Mouse (Mus musculus): ENCODE data around the gene Dnm1. TPM values are rescaled to one million over a fixed set of nuclear protein-coding genes. Genes with fewer than 3 reads are reported as not detected.

Gene Dnm1
- polyA plus RNA-seq, 1 experiment from 2014 or later, result 2.4 TPM

- Histone ChIP-seq H3K4me2 (peak overlapping the region; percentile 93), H3K4me3 (peak overlapping the region; percentile 69), H3K9ac (peak overlapping the region; percentile 72), H3K9me3 (replicated peaks) (no peaks in the 10 kb centered on the region), H3K27me3 (replicated peaks) (0 out of 2 replicates have a peak, but pooled peaks cover 4% of the 10 kb centered on the region), H3K4me1 (peaks cover 31% of the 10 kb centered on the region), H3K27ac (peak overlapping the region; percentile 81), H3K36me3 (peaks cover 16% of the 10 kb centered on the region)
- WGBS (ENCODE audit: insufficient replicate concordance), result 5% methylated on average over 14 of the region's 14 CpGs
- ATAC-seq, result no peak
These were observed 7.6 kb upstream of the Dnm1 start for GRCm38 (mm10) chr2:32360741-32361140.

- H3K4me1 ChIP-seq, result peaks cover 27% of the 10 kb centered on the region
- H3K9me3 ChIP-seq (replicated peaks), result no peaks in the 10 kb centered on the region
- 53% methylated on average over 10 of the region's 10 CpGs for WGBS (ENCODE audit: insufficient replicate concordance)
- ATAC-seq, result no peak
- H3K27ac ChIP-seq, result no peak overlapping the region
- H3K27me3 ChIP-seq (replicated peaks), result 0 out of 2 replicates have a peak, but pooled peaks cover 4% of the 10 kb centered on the region
- H3K4me2 ChIP-seq, result no peak overlapping the region
- no peaks in the 10 kb centered on the region for H3K36me3 ChIP-seq
- H3K4me3 ChIP-seq, result no peak overlapping the region
- H3K9ac ChIP-seq, result no peak overlapping the region
These were observed 5.2 kb upstream of the Dnm1 start for GRCm38 (mm10) chr2:32358381-32358780.

- Histone ChIP-seq H3K27ac (no peak overlapping the region), H3K36me3 (no peaks in the 10 kb centered on the region), H3K9me3 (replicated peaks) (no peaks in the 10 kb centered on the region), H3K9ac (no peak overlapping the region), H3K27me3 (replicated peaks) (peaks cover 9% of the 10 kb centered on the region), H3K4me1 (peaks cover 31% of the 10 kb centered on the region), H3K4me2 (no peak overlapping the region), H3K4me3 (no peak overlapping the region)
- no peak for ATAC-seq
- 42% methylated on average over 3 of the region's 3 CpGs for WGBS (ENCODE audit: insufficient replicate concordance)
These were observed 4.6 kb upstream of the Dnm1 start for GRCm38 (mm10) chr2:32357710-32358109.

GRCm38 (mm10) chr2:32356216-32356615 lies 3.1 kb upstream of the Dnm1 start:
- no peaks in the 10 kb centered on the region for H3K36me3 ChIP-seq
- H3K4me1 ChIP-seq, result peaks cover 30% of the 10 kb centered on the region
- H3K9ac ChIP-seq, result no peak overlapping the region
- peaks cover 24% of the 10 kb centered on the region for H3K27me3 ChIP-seq (replicated peaks)
- H3K4me3 ChIP-seq, result no peak overlapping the region
- no peak for ATAC-seq
- 72% methylated on average over 10 of the region's 10 CpGs for WGBS (ENCODE audit: insufficient replicate concordance)
- no peak overlapping the region for H3K27ac ChIP-seq
- H3K4me2 ChIP-seq, result no peak overlapping the region
- no peaks in the 10 kb centered on the region for H3K9me3 ChIP-seq (replicated peaks)

GRCm38 (mm10) chr2:32354336-32354895 lies 1.3 kb upstream of the Dnm1 start:
- H3K27me3 ChIP-seq (replicated peaks), result peaks cover 42% of the 10 kb centered on the region
- no peak overlapping the region for H3K9ac ChIP-seq
- peaks cover 26% of the 10 kb centered on the region for H3K4me1 ChIP-seq
- no peaks in the 10 kb centered on the region for H3K36me3 ChIP-seq
- no peak overlapping the region for H3K27ac ChIP-seq
- H3K9me3 ChIP-seq (replicated peaks), result no peaks in the 10 kb centered on the region
- no peak for ATAC-seq
- H3K4me2 ChIP-seq, result no peak overlapping the region
- WGBS (ENCODE audit: insufficient replicate concordance), result 75% methylated on average over 3 of the region's 3 CpGs
- H3K4me3 ChIP-seq, result no peak overlapping the region

- Histone ChIP-seq H3K4me2 (peak overlapping the region; percentile 87), H3K36me3 (no peaks in the 10 kb centered on the region), H3K27ac (no peak overlapping the region), H3K9me3 (replicated peaks) (no peaks in the 10 kb centered on the region), H3K27me3 (replicated peaks) (peaks cover 47% of the 10 kb centered on the region), H3K4me3 (no peak overlapping the region), H3K9ac (peak overlapping the region; percentile 62; the same call in 1 of the 2 replicates), H3K4me1 (peaks cover 26% of the 10 kb centered on the region)
- WGBS (ENCODE audit: insufficient replicate concordance), result 43% methylated on average over 6 of the region's 6 CpGs
- ATAC-seq, result no peak
These were observed 698 bp upstream of the Dnm1 start for GRCm38 (mm10) chr2:32353836-32354235.

GRCm38 (mm10) chr2:32352151-32353006 lies 759 bp downstream of the Dnm1 start, which contains the start of gene Ciz1:
TSS of gene Ciz1 (plus strand) at chr2:32352327.
- H3K9ac ChIP-seq, result peak within 1 kb of the TSS; percentile 62
- H3K4me3 ChIP-seq, result peak within 1 kb of the TSS; percentile 56
- H3K4me1 ChIP-seq, result peaks cover 26% of the 10 kb centered on the region
- no peak for ATAC-seq
- no peaks in the 10 kb centered on the region for H3K36me3 ChIP-seq
- no peaks in the 10 kb centered on the region for H3K9me3 ChIP-seq (replicated peaks)
- no peak within 1 kb of the TSS for H3K27ac ChIP-seq
- H3K27me3 ChIP-seq (replicated peaks), result peaks cover 57% of the 10 kb centered on the region
- under 1% methylated on average over 50 of the region's 52 CpGs for WGBS (ENCODE audit: insufficient replicate concordance)
- peak within 1 kb of the TSS; percentile 87 for H3K4me2 ChIP-seq

GRCm38 (mm10) chr2:32351471-32351961 lies 1.6 kb downstream of the Dnm1 start:
- peaks cover 61% of the 10 kb centered on the region for H3K27me3 ChIP-seq (replicated peaks)
- no peaks in the 10 kb centered on the region for H3K9me3 ChIP-seq (replicated peaks)
- H3K4me2 ChIP-seq, result no peak overlapping the region
- no peak; the same call in 1 of the 2 replicates for ATAC-seq
- H3K4me3 ChIP-seq, result 0 out of 2 replicates have a peak overlapping the region, but pooled peaks have one; percentile 56
- no peak overlapping the region for H3K9ac ChIP-seq
- no peak overlapping the region for H3K27ac ChIP-seq
- no peaks in the 10 kb centered on the region for H3K36me3 ChIP-seq
- 32% methylated on average over 9 of the region's 9 CpGs for WGBS (ENCODE audit: insufficient replicate concordance)
- peaks cover 26% of the 10 kb centered on the region for H3K4me1 ChIP-seq

GRCm38 (mm10) chr2:32350471-32351051 lies 2.6 kb downstream of the Dnm1 start:
- H3K36me3 ChIP-seq, result no peaks in the 10 kb centered on the region
- ATAC-seq, result no peak
- H3K4me3 ChIP-seq, result no peak overlapping the region
- peaks cover 61% of the 10 kb centered on the region for H3K27me3 ChIP-seq (replicated peaks)
- WGBS (ENCODE audit: insufficient replicate concordance), result 32% methylated on average over 13 of the region's 13 CpGs
- peaks cover 26% of the 10 kb centered on the region for H3K4me1 ChIP-seq
- no peaks in the 10 kb centered on the region for H3K9me3 ChIP-seq (replicated peaks)
- H3K9ac ChIP-seq, result no peak overlapping the region
- H3K27ac ChIP-seq, result no peak overlapping the region
- H3K4me2 ChIP-seq, result no peak overlapping the region

GRCm38 (mm10) chr2:32349625-32350255 lies 3.4 kb downstream of the Dnm1 start:
- peaks cover 66% of the 10 kb centered on the region for H3K27me3 ChIP-seq (replicated peaks)
- 48% methylated on average over 8 of the region's 8 CpGs for WGBS (ENCODE audit: insufficient replicate concordance)
- no peaks in the 10 kb centered on the region for H3K36me3 ChIP-seq
- peaks cover 26% of the 10 kb centered on the region for H3K4me1 ChIP-seq
- H3K9ac ChIP-seq, result no peak overlapping the region
- no peak overlapping the region for H3K27ac ChIP-seq
- no peak overlapping the region for H3K4me2 ChIP-seq
- ATAC-seq, result no peak
- H3K9me3 ChIP-seq (replicated peaks), result no peaks in the 10 kb centered on the region
- no peak overlapping the region for H3K4me3 ChIP-seq

GRCm38 (mm10) chr2:32348311-32348710 lies 4.8 kb downstream of the Dnm1 start:
- Histone ChIP-seq H3K27me3 (replicated peaks) (peaks cover 73% of the 10 kb centered on the region), H3K9me3 (replicated peaks) (no peaks in the 10 kb centered on the region), H3K4me1 (peaks cover 14% of the 10 kb centered on the region), H3K27ac (no peak overlapping the region), H3K36me3 (no peaks in the 10 kb centered on the region), H3K4me2 (no peak overlapping the region), H3K4me3 (no peak overlapping the region), H3K9ac (no peak overlapping the region)
- 73% methylated on average over 11 of the region's 11 CpGs for WGBS (ENCODE audit: insufficient replicate concordance)
- no peak for ATAC-seq
